Mouse (Mus musculus): ENCODE data around the gene Ftcd.

The Ftcd gene

GRCm38 (mm10) chr10:76612473-76612872, 37.0 kb downstream of the Ftcd start:
- no peak for DNase-seq (ENCODE audit: low read depth, low spot score)

- no peak for DNase-seq (ENCODE audit: low read depth, low spot score)
These were observed 47.0 kb downstream of the Ftcd start for GRCm38 (mm10) chr10:76622411-76622810.

GRCm38 (mm10) chr10:76622928-76623680, 47.7 kb downstream of the Ftcd start, which contains the start of gene Col6a2:
Gene Col6a2, minus strand, starts transcription at chr10:76623630.
- DNase-seq (ENCODE audit: low read depth, low spot score): peak; percentile 92

- DNase-seq (ENCODE audit: low read depth, low spot score): no peak
These were observed 48.3 kb downstream of the Ftcd start for GRCm38 (mm10) chr10:76623734-76624133.

DNA sequence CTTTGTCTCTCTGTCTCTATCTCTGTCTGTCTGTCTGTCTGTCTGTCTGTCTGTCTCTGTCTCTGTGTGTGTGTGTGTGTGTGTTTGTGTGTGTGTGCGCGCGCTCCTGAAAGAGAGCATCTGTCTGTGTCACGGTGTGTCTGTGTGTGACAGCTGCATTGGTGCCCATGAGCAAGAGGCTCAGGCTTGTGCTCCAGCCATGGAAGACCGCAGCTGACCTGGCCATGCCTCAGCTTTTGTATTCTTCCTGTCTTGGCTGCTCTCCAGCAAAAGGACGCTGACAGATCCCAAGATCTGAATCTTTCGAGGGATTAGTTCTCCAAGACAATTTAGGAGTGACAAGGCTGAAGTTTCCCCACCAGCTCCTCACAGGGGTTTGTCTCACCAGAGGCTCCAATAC, 49.5 kb downstream of the Ftcd start:
- no peak for DNase-seq (ENCODE audit: low read depth, low spot score)

DNA sequence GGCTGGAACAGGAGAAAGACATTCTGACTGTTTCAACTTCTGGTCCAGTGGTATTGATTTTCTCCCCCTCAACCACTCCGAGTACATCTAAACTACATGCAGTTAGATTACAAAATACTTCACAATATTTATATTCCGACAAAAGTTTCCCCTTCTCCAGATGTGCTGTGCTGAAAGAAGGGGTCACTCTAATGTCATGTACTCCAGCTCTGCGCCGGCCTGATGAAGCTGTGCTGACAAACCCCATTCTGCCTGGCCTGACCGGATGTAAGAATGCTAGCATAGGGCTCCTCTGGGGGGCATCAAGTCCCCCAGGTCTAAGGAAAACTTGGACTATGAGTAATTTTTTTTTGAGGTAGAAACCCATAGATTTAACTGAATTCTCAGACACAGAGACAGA, 52.3 kb downstream of the Ftcd start:
- DNase-seq (ENCODE audit: low read depth, low spot score): no peak

DNA sequence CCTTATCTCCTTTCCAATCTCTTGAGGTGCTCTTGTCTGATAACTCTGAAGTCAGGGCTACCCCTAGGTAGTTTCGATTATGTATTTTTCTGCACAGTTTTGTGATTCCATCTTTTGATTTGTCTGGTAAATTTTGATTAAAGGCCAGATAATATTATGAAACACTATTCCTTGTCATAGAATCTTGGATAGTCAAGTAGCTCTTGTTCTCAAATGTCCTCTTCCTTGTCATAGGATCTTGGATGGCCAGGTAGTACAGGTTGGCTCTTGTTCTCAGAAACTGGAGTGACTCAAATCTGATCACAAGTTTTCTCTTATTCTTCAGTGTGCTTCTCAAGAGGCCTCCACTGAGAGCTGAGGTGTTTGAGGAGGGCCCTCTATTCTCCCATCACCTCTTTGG, 55.2 kb downstream of the Ftcd start:
- no peak for DNase-seq (ENCODE audit: low read depth, low spot score)

- no peak for DNase-seq (ENCODE audit: low read depth, low spot score)
These were observed 57.2 kb downstream of the Ftcd start for GRCm38 (mm10) chr10:76632630-76633029.

DNA sequence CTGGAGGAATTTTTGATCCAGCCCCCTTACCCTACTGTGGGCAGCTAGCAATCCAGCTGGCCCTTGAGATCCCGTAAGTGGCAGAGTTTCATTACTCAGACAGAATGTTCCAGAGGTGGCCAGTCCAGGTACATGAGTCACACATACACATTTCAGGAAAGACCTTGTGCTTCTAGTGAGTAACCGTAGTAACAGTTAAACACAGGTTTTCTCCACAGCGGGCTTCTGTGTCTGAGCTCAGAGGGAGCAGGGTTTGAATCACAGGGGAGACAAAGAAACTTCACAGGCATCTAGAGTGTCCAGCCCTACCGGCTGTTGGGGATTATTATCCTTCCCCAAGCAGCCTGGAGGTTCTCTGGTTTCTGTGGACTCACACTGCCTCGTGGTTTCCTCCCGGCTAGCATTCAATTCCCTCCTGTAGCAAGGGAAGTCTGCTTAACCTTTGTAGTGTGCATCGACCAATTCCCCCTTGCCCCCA, 58.7 kb downstream of the Ftcd start:
- DNase-seq (ENCODE audit: low read depth, low spot score): peak; percentile 28

DNA sequence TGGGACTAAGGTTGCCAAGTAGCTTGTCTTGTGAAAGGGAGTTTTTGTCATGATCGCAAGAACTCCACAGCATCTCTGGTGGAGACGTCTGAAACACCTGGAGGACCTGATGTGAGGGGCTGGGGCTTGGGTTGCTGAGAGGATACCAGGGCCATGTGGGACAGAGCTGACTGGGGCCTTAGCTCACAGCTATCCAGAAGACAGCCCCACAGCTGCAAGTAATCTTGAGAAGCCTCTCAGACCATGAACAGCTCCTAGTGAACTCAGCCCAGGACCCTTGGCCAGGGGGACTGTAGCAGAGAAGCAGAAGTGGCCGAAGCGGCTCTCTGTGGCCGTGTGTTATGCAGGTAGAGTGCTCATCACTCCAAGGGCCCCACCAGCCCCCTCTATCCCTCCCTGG, 59.1 kb downstream of the Ftcd start:
- no peak for DNase-seq (ENCODE audit: low read depth, low spot score)

GRCm38 (mm10) chr10:76636026-76636425, 60.6 kb downstream of the Ftcd start:
- DNase-seq (ENCODE audit: low read depth, low spot score): peak; percentile 56

GRCm38 (mm10) chr10:76636601-76637000, 61.2 kb downstream of the Ftcd start:
- DNase-seq (ENCODE audit: low read depth, low spot score): no peak

Measured in forelimb bud, embryonic 11.5 days (tissue).